Mouse (Mus musculus) intestine, embryonic 15.5 days (tissue): Measurements from ENCODE around the gene Ugt1a7c. TPM values are rescaled to one million over a fixed set of nuclear protein-coding genes. Genes with fewer than 3 reads are reported as not detected.
"Not testable (repeated sequence)": the region's sequence is repeated elsewhere in the genome, so short reads cannot be mapped to it uniquely, and the experiment has no call there.

Source experiments
- ATAC-seq: fragments of 200-750 bp; cut with Nextera tagmentation; 2 replicates; pipeline ENCODE4 v1.8.0; 2017; ENCODE audit warnings: moderate TSS enrichment, moderate library complexity
- H3K27ac ChIP-seq: fragments of 300-500 bp; sonication (generic); 2 replicates; pipeline ENCODE4 v1.5.1; 2015; ENCODE audit warnings: mild to moderate bottlenecking, inconsistent platforms
- H3K27me3 ChIP-seq: fragments of 300-500 bp; sonication (generic); replicated peaks from 2 replicates; pipeline ENCODE4 v1.6.1; 2015; ENCODE audit warnings: inconsistent platforms
- H3K36me3 ChIP-seq: fragments of 300-500 bp; sonication (generic); 2 replicates; pipeline ENCODE4 v1.6.1; 2015; ENCODE audit warnings: inconsistent platforms
- H3K4me1 ChIP-seq: fragments of 300-500 bp; sonication (generic); replicated peaks from 2 replicates; pipeline ENCODE4 v1.6.1; 2015; ENCODE audit warnings: inconsistent platforms
- H3K4me2 ChIP-seq: fragments of 300-500 bp; sonication (generic); replicated peaks from 2 replicates; pipeline ENCODE4 v1.6.1; 2015; ENCODE audit warnings: mild to moderate bottlenecking, inconsistent platforms
- H3K4me3 ChIP-seq: fragments of 300-500 bp; sonication (generic); replicated peaks from 2 replicates; pipeline ENCODE4 v1.5.1; 2015; ENCODE audit warnings: inconsistent platforms
- H3K9ac ChIP-seq: fragments of 300-500 bp; sonication (generic); 2 replicates; pipeline ENCODE4 v1.6.1; 2015; ENCODE audit warnings: inconsistent platforms
- H3K9me3 ChIP-seq: fragments of 300-500 bp; sonication (generic); 2 replicates; pipeline ENCODE4 v1.6.1; 2016; ENCODE audit warnings: inconsistent platforms
- WGBS: fragments of 180-500 bp; shearing (Covaris S2); methylation state at CpG from one replicate; pipeline ENCODE4 v1.1.7; 2015; 5-methylcytosine and 5-hydroxymethylcytosine counted together
- polyA plus RNA-seq: library from polyadenylated mRNA; unstranded; fragments of >200 nt; fragmentation: Nextera tagmentation; extraction: Ambion mirVana; gene quantifications from 2 replicates; pipeline ENCODE4 v1.2.1, GENCODE M21; 2015

Gene Ugt1a7c
- polyA plus RNA-seq, 1 experiment from 2014 or later: 49.1 TPM

GRCm38 (mm10) chr1:88220336-88220735 lies 125.5 kb downstream of the Ugt1a7c start:
- H3K4me2 ChIP-seq: no peak overlapping the region
- H3K36me3 ChIP-seq: no peaks in the 10 kb centered on the region
- H3K4me3 ChIP-seq: no peak overlapping the region
- no peaks in the 10 kb centered on the region for H3K4me1 ChIP-seq
- no peak overlapping the region for H3K9ac ChIP-seq
- no peak for ATAC-seq
- no peaks in the 10 kb centered on the region for H3K27me3 ChIP-seq
- H3K9me3 ChIP-seq: peaks cover 16% of the 10 kb centered on the region
- no peak overlapping the region for H3K27ac ChIP-seq

GRCm38 (mm10) chr1:88222216-88222615 lies 127.4 kb downstream of the Ugt1a7c start:
- Histone ChIP-seq H3K4me2 (no peak overlapping the region), H3K9ac (no peak overlapping the region), H3K4me1 (no peaks in the 10 kb centered on the region), H3K9me3 (peaks cover 20% of the 10 kb centered on the region), H3K27ac (no peak overlapping the region), H3K4me3 (no peak overlapping the region), H3K36me3 (no peaks in the 10 kb centered on the region), H3K27me3 (no peaks in the 10 kb centered on the region)
- 50% methylated on average over 2 of the region's 2 CpGs for WGBS
- ATAC-seq: no peak

GRCm38 (mm10) chr1:88223011-88223515 lies 128.2 kb downstream of the Ugt1a7c start:
- H3K9me3 ChIP-seq: peaks cover 16% of the 10 kb centered on the region; the same call in 1 of the 2 replicates
- H3K4me1 ChIP-seq, H3K27ac ChIP-seq, H3K36me3 ChIP-seq, H3K4me2 ChIP-seq, H3K4me3 ChIP-seq, H3K27me3 ChIP-seq, H3K9ac ChIP-seq, ATAC-seq: not testable (repeated sequence)

GRCm38 (mm10) chr1:88223591-88223990 lies 128.7 kb downstream of the Ugt1a7c start:
- WGBS: 59% methylated on average over 1 of the region's 1 CpGs

GRCm38 (mm10) chr1:88224029-88224776 lies 129.3 kb downstream of the Ugt1a7c start:
- Histone ChIP-seq H3K27ac (no peak overlapping the region), H3K27me3 (no peaks in the 10 kb centered on the region), H3K4me1 (no peaks in the 10 kb centered on the region), H3K36me3 (no peaks in the 10 kb centered on the region), H3K9ac (no peak overlapping the region), H3K9me3 (peaks cover 19% of the 10 kb centered on the region; the same call in 1 of the 2 replicates), H3K4me3 (no peak overlapping the region), H3K4me2 (no peak overlapping the region)
- ATAC-seq: no peak
- 68% methylated on average over 2 of the region's 2 CpGs for WGBS

More at GRCm38 (mm10) chr1:88223591-88223990, 128.7 kb downstream of the Ugt1a7c start:
- H3K36me3 ChIP-seq: no peaks in the 10 kb centered on the region
- H3K27ac ChIP-seq: no peak overlapping the region
- H3K27me3 ChIP-seq: no peaks in the 10 kb centered on the region
- H3K4me2 ChIP-seq: no peak overlapping the region
- H3K9ac ChIP-seq: no peak overlapping the region
- peaks cover 16% of the 10 kb centered on the region; the same call in 1 of the 2 replicates for H3K9me3 ChIP-seq
- no peak overlapping the region for H3K4me3 ChIP-seq
- no peaks in the 10 kb centered on the region for H3K4me1 ChIP-seq
- ATAC-seq: no peak

- not testable (repeated sequence) for H3K27ac ChIP-seq, ATAC-seq, H3K4me2 ChIP-seq, H3K27me3 ChIP-seq, H3K36me3 ChIP-seq, H3K4me3 ChIP-seq, H3K4me1 ChIP-seq, H3K9ac ChIP-seq
- H3K9me3 ChIP-seq: peaks cover 24% of the 10 kb centered on the region; the same call in 1 of the 2 replicates
- 39% methylated on average over 2 of the region's 2 CpGs for WGBS
Observed at GRCm38 (mm10) chr1:88225301-88225700, 130.4 kb downstream of the Ugt1a7c start.

GRCm38 (mm10) chr1:88225741-88226140 lies 130.9 kb downstream of the Ugt1a7c start:
- Histone ChIP-seq H3K27me3 (no peaks in the 10 kb centered on the region), H3K9ac (no peak overlapping the region), H3K27ac (no peak overlapping the region), H3K36me3 (no peaks in the 10 kb centered on the region), H3K4me1 (no peaks in the 10 kb centered on the region), H3K4me3 (no peak overlapping the region), H3K4me2 (no peak overlapping the region), H3K9me3 (peaks cover 24% of the 10 kb centered on the region; the same call in 1 of the 2 replicates)
- ATAC-seq: no peak

GRCm38 (mm10) chr1:88226670-88227379 lies 132.0 kb downstream of the Ugt1a7c start, which contains the start of gene Mroh2a:
Gene Mroh2a (plus strand): TSS chr1:88226986.
- Histone ChIP-seq H3K27me3 (no peaks in the 10 kb centered on the region), H3K27ac (no peak within 1 kb of the TSS), H3K4me3 (no peak within 1 kb of the TSS), H3K36me3 (no peaks in the 10 kb centered on the region), H3K9me3 (peaks cover 26% of the 10 kb centered on the region; the same call in 1 of the 2 replicates), H3K4me1 (no peaks in the 10 kb centered on the region), H3K4me2 (no peak within 1 kb of the TSS), H3K9ac (no peak within 1 kb of the TSS)
- no peak for ATAC-seq
- WGBS: 54% methylated on average over 5 of the region's 5 CpGs

- WGBS: 60% methylated on average over 2 of the region's 2 CpGs
- Histone ChIP-seq H3K4me2 (no peak overlapping the region), H3K9ac (no peak overlapping the region), H3K36me3 (no peaks in the 10 kb centered on the region), H3K27ac (no peak overlapping the region), H3K4me1 (no peaks in the 10 kb centered on the region), H3K27me3 (no peaks in the 10 kb centered on the region), H3K9me3 (peaks cover 28% of the 10 kb centered on the region; the same call in 1 of the 2 replicates), H3K4me3 (no peak overlapping the region)
- no peak for ATAC-seq
Observed at GRCm38 (mm10) chr1:88227482-88227881, 132.6 kb downstream of the Ugt1a7c start.

GRCm38 (mm10) chr1:88228121-88228520 lies 133.3 kb downstream of the Ugt1a7c start:
- H3K4me2 ChIP-seq: no peak overlapping the region
- no peak for ATAC-seq
- H3K36me3 ChIP-seq: no peaks in the 10 kb centered on the region
- peaks cover 34% of the 10 kb centered on the region; the same call in 1 of the 2 replicates for H3K9me3 ChIP-seq
- H3K27ac ChIP-seq: no peak overlapping the region
- H3K27me3 ChIP-seq: no peaks in the 10 kb centered on the region
- H3K4me1 ChIP-seq: no peaks in the 10 kb centered on the region
- no peak overlapping the region for H3K4me3 ChIP-seq
- WGBS: 71% methylated on average over 7 of the region's 7 CpGs
- no peak overlapping the region for H3K9ac ChIP-seq

- ATAC-seq: no peak
- Histone ChIP-seq H3K4me1 (no peaks in the 10 kb centered on the region), H3K27ac (no peak overlapping the region), H3K9me3 (peaks cover 38% of the 10 kb centered on the region; the same call in 1 of the 2 replicates), H3K9ac (no peak overlapping the region), H3K27me3 (no peaks in the 10 kb centered on the region), H3K4me3 (no peak overlapping the region), H3K4me2 (no peak overlapping the region), H3K36me3 (no peaks in the 10 kb centered on the region)
- 77% methylated on average over 3 of the region's 3 CpGs for WGBS
Observed at GRCm38 (mm10) chr1:88229566-88229965, 134.7 kb downstream of the Ugt1a7c start.

- H3K27ac ChIP-seq: no peak overlapping the region
- no peaks in the 10 kb centered on the region for H3K4me1 ChIP-seq
- no peaks in the 10 kb centered on the region for H3K36me3 ChIP-seq
- no peak overlapping the region for H3K9ac ChIP-seq
- 85% methylated on average over 5 of the region's 5 CpGs for WGBS
- no peak for ATAC-seq
- no peak overlapping the region for H3K4me2 ChIP-seq
- H3K27me3 ChIP-seq: no peaks in the 10 kb centered on the region
- H3K4me3 ChIP-seq: no peak overlapping the region
- peaks cover 42% of the 10 kb centered on the region for H3K9me3 ChIP-seq
Observed at GRCm38 (mm10) chr1:88229986-88230385, 135.1 kb downstream of the Ugt1a7c start.
